Mouse (Mus musculus) megakaryocyte, embryonic 14.5 days (primary cell): ENCODE measurements around the gene Cd38. TPM values are rescaled to one million over a fixed set of nuclear protein-coding genes. Genes with fewer than 3 reads are reported as not detected.

Source experiments
- H3K27me3 ChIP-seq: replicated peaks from 2 replicates; pipeline ENCODE3; 2012; ENCODE audit warnings: inconsistent platforms
- H3K36me3 ChIP-seq: replicated peaks from 2 replicates; pipeline ENCODE3; 2012; ENCODE audit warnings: low read length, inconsistent platforms, mixed read lengths
- H3K4me1 ChIP-seq: 2 replicates; pipeline ENCODE4 v1.6.1; 2012; ENCODE audit warnings: inconsistent platforms
- H3K4me3 ChIP-seq: replicated peaks from 2 replicates; pipeline ENCODE3; 2012; ENCODE audit warnings: moderate library complexity, mild to moderate bottlenecking, inconsistent platforms
- H3K9me3 ChIP-seq: 2 replicates; pipeline ENCODE4 v1.6.1; 2012; ENCODE audit warnings: inconsistent platforms
- FLI1 ChIP-seq: IDR thresholded peaks from 2 replicates; pipeline ENCODE4 v1.6.1; 2012; ENCODE audit warnings: low read length, inconsistent platforms, mixed read lengths
- GATA1 ChIP-seq: IDR thresholded peaks from 3 replicates; pipeline ENCODE4 v1.6.1; 2012; ENCODE audit warnings: mixed read lengths, low read length, inconsistent platforms, borderline replicate concordance
- polyA plus RNA-seq: library from polyadenylated mRNA; stranded (reverse); fragments of >175 nt; gene quantifications from 2 replicates; pipeline ENCODE4 v1.2.3, GENCODE M21; 2012; ENCODE audit warnings: low replicate concordance; ENCODE audit not compliant: insufficient read depth

Gene Cd38
- polyA plus RNA-seq, 1 experiment, result 1.3 TPM

GRCm38 (mm10) chr5:43853868-43854488 is 14.4 kb upstream of the Cd38 start:
- no peak overlapping the region for H3K4me3 ChIP-seq
- no peaks in the 10 kb centered on the region for H3K27me3 ChIP-seq
- peaks cover 15% of the 10 kb centered on the region; the same call in 1 of the 2 replicates for H3K9me3 ChIP-seq
- TF ChIP-seq GATA1, result no peak
- TF ChIP-seq FLI1, result no peak
- H3K4me1 ChIP-seq, result peaks cover 44% of the 10 kb centered on the region
- peaks cover 4% of the 10 kb centered on the region for H3K36me3 ChIP-seq

- Histone ChIP-seq H3K9me3 (peaks cover 19% of the 10 kb centered on the region; the same call in 1 of the 2 replicates), H3K27me3 (no peaks in the 10 kb centered on the region), H3K4me3 (no peak overlapping the region), H3K36me3 (peaks cover 4% of the 10 kb centered on the region), H3K4me1 (peaks cover 46% of the 10 kb centered on the region)
- TF ChIP-seq GATA1 (no peak), FLI1 (no peak)
Observed at GRCm38 (mm10) chr5:43855769-43856168, 12.6 kb upstream of the Cd38 start.

GRCm38 (mm10) chr5:43859663-43860062 is 8.7 kb upstream of the Cd38 start:
- Histone ChIP-seq H3K27me3 (no peaks in the 10 kb centered on the region), H3K4me3 (no peak overlapping the region), H3K36me3 (peaks cover 4% of the 10 kb centered on the region), H3K4me1 (peaks cover 41% of the 10 kb centered on the region), H3K9me3 (peaks cover 16% of the 10 kb centered on the region; the same call in 1 of the 2 replicates)
- TF ChIP-seq GATA1 (no peak), FLI1 (no peak)

- Histone ChIP-seq H3K9me3 (peaks cover 16% of the 10 kb centered on the region; the same call in 1 of the 2 replicates), H3K4me3 (no peak overlapping the region), H3K4me1 (peaks cover 41% of the 10 kb centered on the region), H3K36me3 (peaks cover 4% of the 10 kb centered on the region), H3K27me3 (no peaks in the 10 kb centered on the region)
- TF ChIP-seq FLI1, result no peak
- no peak for TF ChIP-seq GATA1
Observed at GRCm38 (mm10) chr5:43860096-43860495, 8.3 kb upstream of the Cd38 start.

GRCm38 (mm10) chr5:43860670-43861431 is 7.5 kb upstream of the Cd38 start:
- Histone ChIP-seq H3K9me3 (peaks cover 16% of the 10 kb centered on the region; the same call in 1 of the 2 replicates), H3K27me3 (no peaks in the 10 kb centered on the region), H3K4me1 (peaks cover 41% of the 10 kb centered on the region), H3K4me3 (no peak overlapping the region), H3K36me3 (peaks cover 4% of the 10 kb centered on the region)
- TF ChIP-seq FLI1 (no peak), GATA1 (no peak)

GRCm38 (mm10) chr5:43863642-43864041 is 4.7 kb upstream of the Cd38 start:
- H3K27me3 ChIP-seq, result no peaks in the 10 kb centered on the region
- no peak for TF ChIP-seq GATA1
- no peak for TF ChIP-seq FLI1
- H3K36me3 ChIP-seq, result no peaks in the 10 kb centered on the region
- H3K4me1 ChIP-seq, result peaks cover 57% of the 10 kb centered on the region
- H3K4me3 ChIP-seq, result no peak overlapping the region
- peaks cover 7% of the 10 kb centered on the region; the same call in 1 of the 2 replicates for H3K9me3 ChIP-seq

- Histone ChIP-seq H3K4me3 (peak overlapping the region; percentile 74), H3K4me1 (peaks cover 73% of the 10 kb centered on the region), H3K27me3 (no peaks in the 10 kb centered on the region), H3K36me3 (no peaks in the 10 kb centered on the region), H3K9me3 (no peaks in the 10 kb centered on the region)
- TF ChIP-seq FLI1, result no peak
- TF ChIP-seq GATA1, result no peak
Observed at GRCm38 (mm10) chr5:43865316-43865715, 3.0 kb upstream of the Cd38 start.

- Histone ChIP-seq H3K9me3 (no peaks in the 10 kb centered on the region), H3K4me3 (peak overlapping the region; percentile 93), H3K27me3 (no peaks in the 10 kb centered on the region), H3K4me1 (peaks cover 86% of the 10 kb centered on the region), H3K36me3 (peaks cover 7% of the 10 kb centered on the region)
- no peak for TF ChIP-seq GATA1
- no peak for TF ChIP-seq FLI1
Observed at GRCm38 (mm10) chr5:43868711-43869600, 603 bp downstream of the Cd38 start.

GRCm38 (mm10) chr5:43871845-43872244 is 3.5 kb downstream of the Cd38 start:
- H3K36me3 ChIP-seq, result peaks cover 15% of the 10 kb centered on the region
- H3K4me3 ChIP-seq, result no peak overlapping the region
- no peaks in the 10 kb centered on the region for H3K27me3 ChIP-seq
- peaks cover 6% of the 10 kb centered on the region for H3K9me3 ChIP-seq
- TF ChIP-seq FLI1, result no peak
- TF ChIP-seq GATA1, result no peak
- peaks cover 63% of the 10 kb centered on the region for H3K4me1 ChIP-seq

GRCm38 (mm10) chr5:43872652-43873051 is 4.3 kb downstream of the Cd38 start:
- Histone ChIP-seq H3K9me3 (peaks cover 6% of the 10 kb centered on the region), H3K36me3 (peaks cover 15% of the 10 kb centered on the region), H3K4me3 (no peak overlapping the region), H3K27me3 (no peaks in the 10 kb centered on the region), H3K4me1 (peaks cover 58% of the 10 kb centered on the region)
- TF ChIP-seq FLI1 (no peak), GATA1 (no peak)
